Mouse (Mus musculus) cerebellum, adult 2 months (tissue): ENCODE results near the gene Nusap1. TPM values are rescaled to one million over a fixed set of nuclear protein-coding genes. Genes with fewer than 3 reads are reported as not detected.
A peak's percentile ranks its signal among the peaks of the same experiment; 100 is the strongest.
"Not testable (repeated sequence)": the region's sequence is repeated elsewhere in the genome, so short reads cannot be mapped to it uniquely, and the experiment has no call there.

ENCODE experiments used
- DNase-seq, 2 experiments: peaks; one replicate each; pipeline ENCODE4 v3.0.0; 2021
- H3K27ac ChIP-seq: fragments of 200-500 bp; 2 replicates; pipeline ENCODE4 v1.5.1; 2012; ENCODE audit warnings: low read length, control low read depth, inconsistent platforms; ENCODE audit not compliant: insufficient read depth
- H3K27me3 ChIP-seq: fragments of 200-500 bp; 2 replicates; pipeline ENCODE4 v1.6.1; 2012; ENCODE audit warnings: inconsistent platforms, mild to moderate bottlenecking, low read length, moderate library complexity; ENCODE audit not compliant: control insufficient read depth, insufficient read depth
- H3K4me1 ChIP-seq: fragments of 200-500 bp; 2 replicates; pipeline ENCODE4 v1.6.1; 2011; ENCODE audit warnings: low read length; ENCODE audit not compliant: control insufficient read depth, insufficient read depth
- H3K4me3 ChIP-seq: fragments of 200-500 bp; replicated peaks from 2 replicates; pipeline ENCODE3; 2011; ENCODE audit warnings: mild to moderate bottlenecking, low read depth, low read length, control low read depth; ENCODE audit not compliant: insufficient read depth
- CTCF ChIP-seq: fragments of 200-500 bp; IDR thresholded peaks from 2 replicates; pipeline ENCODE4 v1.5.1; 2011; ENCODE audit warnings: low read depth, mild to moderate bottlenecking, control low read depth, low read length, moderate library complexity, borderline replicate concordance; ENCODE audit not compliant: insufficient read depth
- POLR2A ChIP-seq: fragments of 200-500 bp; IDR thresholded peaks from 2 replicates; pipeline ENCODE4 v1.6.1; 2011; ENCODE audit warnings: low read length, control low read depth, borderline replicate concordance; ENCODE audit not compliant: insufficient read depth
- WGBS: fragments of 180-500 bp; shearing (Covaris S2); methylation state at CpG from one replicate; pipeline ENCODE4 v1.1.7; 2018; 5-methylcytosine and 5-hydroxymethylcytosine counted together
- polyA plus RNA-seq: library from polyadenylated mRNA; depleted of rRNA; stranded (reverse); fragments of >200 nt; gene quantifications from 2 replicates; pipeline ENCODE4 v1.2.3, GENCODE M21; 2012

The Nusap1 gene
- polyA plus RNA-seq, 1 experiment: 0.39 TPM

DNA sequence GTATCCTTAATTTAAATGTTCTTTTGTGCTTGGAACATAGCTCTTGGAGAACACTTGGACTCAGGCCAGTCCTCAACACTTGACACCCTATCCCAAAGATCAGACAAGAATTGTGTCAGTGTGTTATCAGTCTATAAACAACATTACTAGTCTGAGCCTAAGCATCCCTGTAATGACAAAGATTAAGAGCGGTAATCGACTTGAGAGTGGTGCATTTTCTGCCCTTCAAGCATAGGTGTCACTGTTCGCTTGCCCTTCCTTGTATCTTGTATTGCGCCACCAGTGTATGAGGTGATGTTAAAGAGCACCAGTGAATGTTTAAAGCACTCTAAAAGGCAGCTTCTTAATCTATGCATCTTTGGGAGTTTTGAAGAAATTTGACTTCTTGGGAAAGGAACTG lies 11.1 kb upstream of the Nusap1 start:
- 93% methylated on average over 4 of the region's 4 CpGs for WGBS
- Histone ChIP-seq H3K4me1 (no peaks in the 10 kb centered on the region; the same call in 1 of the 2 replicates), H3K27me3 (no peaks in the 10 kb centered on the region), H3K4me3 (no peak overlapping the region), H3K27ac (no peak overlapping the region)
- TF ChIP-seq CTCF (no peak; the same call in 1 of the 2 replicates), POLR2A (no peak)
- no peak for DNase-seq

DNA sequence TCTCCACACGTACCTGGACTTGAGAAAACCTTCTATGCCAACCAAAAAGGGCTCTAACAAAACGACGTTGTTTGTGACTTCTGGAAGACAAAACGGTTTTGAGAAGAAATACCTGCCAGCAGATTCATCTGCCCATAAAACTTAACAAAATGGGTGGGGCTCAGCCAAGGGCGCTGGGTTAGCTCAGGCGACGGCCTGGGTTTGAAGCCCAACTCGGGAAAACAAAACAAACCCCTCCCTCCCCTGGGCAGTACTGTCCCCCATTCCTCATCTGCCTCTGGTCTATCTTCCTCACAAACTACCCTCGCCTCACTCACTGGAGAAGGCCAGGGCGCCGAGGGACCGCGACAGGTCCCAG lies 278 bp upstream of the Nusap1 start:
- Histone ChIP-seq H3K27me3 (no peaks in the 10 kb centered on the region), H3K4me1 (no peaks in the 10 kb centered on the region), H3K27ac (no peak overlapping the region), H3K4me3 (peak overlapping the region; percentile 96)
- WGBS: 0% methylated on average over 13 of the region's 13 CpGs
- DNase-seq: no peak
- TF ChIP-seq CTCF (no peak), POLR2A (no peak)

DNA sequence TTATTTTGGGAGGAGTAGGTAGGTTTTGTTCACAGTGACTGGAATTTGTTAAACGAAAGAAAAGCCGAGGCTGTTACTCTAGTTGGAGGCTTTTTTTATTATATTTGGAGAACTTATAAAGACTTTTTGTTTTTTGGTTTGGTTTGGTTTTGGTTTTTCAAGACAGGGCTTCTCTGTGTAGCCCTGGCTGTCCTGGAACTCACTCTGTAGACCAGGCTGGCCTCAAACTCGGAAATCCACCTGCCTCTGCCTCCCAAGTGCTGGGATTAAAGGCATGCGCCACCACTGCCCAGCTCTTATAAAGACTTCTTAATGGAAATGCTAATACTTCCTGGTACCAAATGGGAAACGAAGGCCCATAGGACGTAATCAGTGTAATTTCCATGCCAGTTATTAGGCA lies 904 bp downstream of the Nusap1 start:
- WGBS: 3% methylated on average over 6 of the region's 6 CpGs
- H3K4me3 ChIP-seq: peak overlapping the region; percentile 96
- not testable (repeated sequence) for H3K27me3 ChIP-seq, DNase-seq, H3K27ac ChIP-seq, H3K4me1 ChIP-seq

DNA sequence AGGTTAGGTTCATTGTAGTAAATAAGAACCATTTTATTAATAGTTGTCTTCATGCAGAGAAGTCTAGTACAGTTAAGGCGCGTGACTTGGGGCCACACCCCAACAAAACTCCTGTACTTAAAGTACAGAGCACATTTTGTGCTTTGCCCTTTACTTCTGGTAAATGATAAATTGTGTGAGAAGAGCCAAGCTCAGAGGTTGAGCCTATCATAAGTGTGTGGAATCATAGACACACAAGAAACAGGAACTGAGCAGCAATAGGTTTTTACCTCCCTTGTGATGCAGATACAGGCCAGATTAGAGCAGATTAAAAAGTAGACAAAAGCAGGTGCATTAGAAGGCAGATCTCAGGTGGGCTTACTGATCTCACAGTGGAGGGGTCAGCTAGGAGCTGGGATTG lies 3.2 kb downstream of the Nusap1 start:
- no peak for TF ChIP-seq CTCF
- TF ChIP-seq POLR2A: no peak
- no peaks in the 10 kb centered on the region for H3K27me3 ChIP-seq
- no peaks in the 10 kb centered on the region for H3K4me1 ChIP-seq
- 99% methylated on average over 2 of the region's 2 CpGs for WGBS
- no peak for DNase-seq
- H3K27ac ChIP-seq: no peak overlapping the region
- no peak overlapping the region for H3K4me3 ChIP-seq

DNA sequence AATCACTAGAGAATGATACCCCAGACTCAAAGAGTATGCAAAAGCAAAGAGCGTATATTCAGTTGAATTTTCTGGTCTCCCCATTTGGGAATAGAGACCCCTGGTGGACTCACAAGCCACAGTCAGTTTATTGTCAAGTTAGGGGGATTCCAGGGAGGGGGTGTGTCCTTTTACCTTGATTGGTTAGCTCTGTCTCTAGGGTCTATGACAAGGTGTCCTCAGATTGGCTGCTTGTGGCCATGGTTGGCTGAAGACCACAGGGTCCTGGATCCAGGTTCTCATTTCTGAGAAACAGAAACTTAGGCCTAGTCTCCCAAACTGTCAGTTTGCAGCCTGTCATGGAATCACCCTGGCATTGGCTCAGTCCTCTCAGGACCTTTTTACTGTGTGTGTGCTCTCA lies 18.7 kb downstream of the Nusap1 start:
- no peak overlapping the region for H3K4me3 ChIP-seq
- H3K4me1 ChIP-seq: no peaks in the 10 kb centered on the region
- DNase-seq: no peak
- H3K27me3 ChIP-seq: no peaks in the 10 kb centered on the region
- WGBS: 86% methylated on average over 1 of the region's 1 CpGs
- TF ChIP-seq CTCF: no peak
- TF ChIP-seq POLR2A: no peak
- no peak overlapping the region for H3K27ac ChIP-seq

DNA sequence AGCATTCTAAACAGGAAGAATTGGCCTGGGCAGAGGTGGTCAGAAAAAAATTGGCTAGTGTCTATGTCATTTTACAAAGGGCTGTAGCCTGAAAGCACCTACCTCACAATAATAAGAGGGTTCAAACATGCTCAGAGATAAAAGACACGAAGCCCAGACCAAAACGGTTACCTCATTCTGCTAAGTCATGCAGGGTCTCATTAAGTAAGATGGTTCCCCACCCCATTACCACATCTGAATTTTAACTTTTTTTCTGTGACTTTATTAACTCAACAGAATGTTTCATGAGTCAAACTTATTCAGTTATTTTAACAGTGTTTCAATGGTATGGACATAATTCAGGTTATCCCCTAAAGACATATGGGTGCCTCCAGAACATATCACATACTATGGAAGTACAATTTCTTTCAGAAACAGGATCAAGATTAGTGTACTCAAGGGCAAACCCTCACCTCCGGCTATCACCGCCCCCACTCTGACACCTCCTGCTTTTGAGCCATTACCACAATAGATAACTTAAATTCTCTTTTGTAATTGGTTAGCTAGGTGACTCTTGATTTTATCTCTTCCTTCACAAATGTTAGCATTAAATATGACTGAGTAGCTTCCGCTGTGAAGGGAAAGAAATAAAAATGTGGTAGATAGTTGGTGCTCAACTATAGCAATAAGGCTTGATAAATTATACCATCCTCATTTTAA lies 23.3 kb downstream of the Nusap1 start:
- Histone ChIP-seq H3K27me3 (no peaks in the 10 kb centered on the region), H3K27ac (no peak overlapping the region), H3K4me3 (no peak overlapping the region), H3K4me1 (no peaks in the 10 kb centered on the region)
- TF ChIP-seq POLR2A (no peak), CTCF (no peak)
- 97% methylated on average over 5 of the region's 5 CpGs for WGBS
- DNase-seq: no peak

DNA sequence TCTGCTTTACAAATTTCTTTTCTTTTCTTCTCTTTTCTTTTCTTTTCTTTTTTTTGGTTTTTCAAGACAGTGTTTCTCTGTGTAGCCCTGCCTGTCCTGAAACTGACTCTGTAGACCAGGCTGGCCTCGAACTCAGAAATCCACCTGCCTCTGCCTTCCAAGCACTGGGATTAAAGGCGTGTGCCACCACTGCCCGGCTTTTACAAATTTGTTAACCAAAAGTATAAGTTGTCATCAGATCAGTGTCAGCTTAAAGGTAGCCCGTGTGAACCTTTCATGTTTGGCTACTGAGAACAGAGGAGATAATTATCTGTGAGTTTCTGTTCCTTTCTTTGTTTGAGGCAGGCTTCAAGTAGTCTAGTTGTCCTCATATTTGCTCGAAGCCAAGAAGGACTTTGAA lies 26.2 kb downstream of the Nusap1 start:
- no peak overlapping the region for H3K4me3 ChIP-seq
- H3K27ac ChIP-seq: no peak overlapping the region
- no peaks in the 10 kb centered on the region for H3K4me1 ChIP-seq
- H3K27me3 ChIP-seq: no peaks in the 10 kb centered on the region
- 91% methylated on average over 5 of the region's 5 CpGs for WGBS
- TF ChIP-seq CTCF: no peak
- no peak for TF ChIP-seq POLR2A
- DNase-seq: no peak

DNA sequence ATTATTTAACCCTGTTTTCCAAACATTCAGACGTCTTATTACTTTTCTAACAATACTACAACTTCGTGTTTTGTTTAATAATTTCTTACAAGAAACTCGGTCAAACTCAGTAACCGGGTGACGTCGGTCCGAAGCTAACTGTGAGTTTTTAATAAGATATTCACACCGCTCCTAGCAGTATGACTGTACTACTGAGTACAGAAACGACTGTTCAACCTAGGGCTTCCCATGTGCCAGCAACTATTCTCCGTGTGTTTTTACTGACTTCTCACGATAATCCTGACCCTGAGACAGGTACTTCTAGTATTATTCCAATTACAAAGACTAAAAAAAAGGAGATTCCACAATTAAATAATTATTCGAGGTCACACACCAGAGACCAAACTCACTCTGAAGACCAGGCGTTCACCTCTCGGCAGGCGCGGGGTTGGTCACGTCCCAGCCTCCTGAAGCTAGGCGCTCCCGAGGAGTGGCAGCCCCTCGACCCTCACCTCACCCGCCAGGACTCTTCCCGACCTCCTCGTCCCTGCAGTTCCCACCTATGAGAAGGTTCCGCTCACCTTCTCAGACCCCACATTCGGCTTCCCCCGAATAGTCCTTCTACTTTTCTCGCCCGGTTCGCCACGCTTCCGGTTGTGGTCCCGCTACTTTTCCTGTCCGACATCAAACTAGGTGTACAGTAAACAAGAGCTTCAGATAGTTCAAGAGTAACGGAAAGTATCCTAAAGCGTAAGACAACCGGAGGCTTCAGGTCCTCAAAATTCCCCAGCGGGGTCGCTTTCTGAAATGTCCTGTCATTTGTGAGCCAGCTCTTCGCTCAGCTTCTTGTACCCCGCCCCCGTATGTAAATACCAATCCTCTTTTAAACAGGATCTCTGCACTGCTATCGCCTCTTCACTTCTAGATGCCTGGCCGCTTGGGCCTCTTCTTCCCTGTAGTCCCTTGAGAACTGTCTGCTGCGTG lies 44.4 kb downstream of the Nusap1 start, which contains the start of gene Ndufaf1:
Gene Ndufaf1 (minus strand): TSS at position 608 of the 963 bp plus-strand sequence.
- TF ChIP-seq POLR2A: peak; percentile 78; the same call in 1 of the 2 replicates
- no peak for TF ChIP-seq CTCF
- H3K4me1 ChIP-seq: no peaks in the 10 kb centered on the region; the same call in 1 of the 2 replicates
- H3K27ac ChIP-seq: 0 out of 2 replicates have a peak within 1 kb of the TSS, but pooled peaks have one; percentile 61

DNA sequence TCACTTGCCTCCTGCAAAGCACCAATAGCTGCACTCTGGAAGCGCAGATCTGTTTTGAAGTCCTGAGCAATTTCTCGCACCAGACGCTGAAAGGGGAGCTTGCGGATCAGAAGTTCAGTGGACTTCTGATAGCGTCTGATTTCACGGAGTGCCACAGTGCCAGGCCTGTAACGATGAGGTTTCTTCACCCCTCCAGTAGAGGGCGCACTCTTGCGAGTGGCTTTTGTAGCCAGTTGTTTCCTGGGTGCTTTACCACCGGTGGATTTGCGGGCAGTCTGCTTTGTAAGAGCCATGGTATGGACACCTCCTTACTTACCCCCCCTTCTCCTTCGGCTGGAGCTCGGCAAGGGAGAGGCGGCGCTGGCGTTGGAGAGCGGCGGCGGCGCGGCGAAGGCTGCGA lies 47.6 kb downstream of the Nusap1 start:
- not testable (repeated sequence) for H3K27ac ChIP-seq, H3K27me3 ChIP-seq, DNase-seq, H3K4me3 ChIP-seq, H3K4me1 ChIP-seq
- 72% methylated on average over 21 of the region's 23 CpGs for WGBS

More for the DNA sequence above, 44.4 kb downstream of the Nusap1 start, which contains the start of gene Ndufaf1:
- H3K27me3 ChIP-seq: no peaks in the 10 kb centered on the region
- WGBS: 1% methylated on average over 44 of the region's 44 CpGs
- H3K4me3 ChIP-seq: peak within 1 kb of the TSS; percentile 97
- DNase-seq: peak; percentile 83 to 89
